Mouse (Mus musculus): Measurements from ENCODE around the gene Edf1. TPM values are rescaled to one million over a fixed set of nuclear protein-coding genes. Genes with fewer than 3 reads are reported as not detected.

Edf1 gene
- polyA plus RNA-seq, 1 experiment from 2014 or later, result 453 TPM

Other genes starting within 250 kb of the Edf1 start
- gene Grin1, start 238.7 kb upstream of the Edf1 start, polyA plus RNA-seq (2015; fragmentation: Nextera tagmentation; extraction: Ambion mirVana), result 27.1 and 30.2 TPM in 2 replicates
- gene Man1b1, start 225.5 kb upstream of the Edf1 start, polyA plus RNA-seq (2015; fragmentation: Nextera tagmentation; extraction: Ambion mirVana), result 55.4 and 73.6 TPM in 2 replicates
- gene Dpp7, start 201.5 kb upstream of the Edf1 start, polyA plus RNA-seq (2015; fragmentation: Nextera tagmentation; extraction: Ambion mirVana), result 26.4 and 27.5 TPM in 2 replicates
- 6.0 and 8.5 TPM in 2 replicates for gene Uap1l1, start 192.2 kb upstream of the Edf1 start, polyA plus RNA-seq (2015; fragmentation: Nextera tagmentation; extraction: Ambion mirVana)
- gene Sapcd2, start 185.5 kb upstream of the Edf1 start, polyA plus RNA-seq (2015; fragmentation: Nextera tagmentation; extraction: Ambion mirVana), result 9.9 and 11.3 TPM in 2 replicates
- 11.0 and 14.8 TPM in 2 replicates for gene Entpd2, start 162.0 kb upstream of the Edf1 start, polyA plus RNA-seq (2015; fragmentation: Nextera tagmentation; extraction: Ambion mirVana)
- gene Npdc1, start 158.5 kb upstream of the Edf1 start, polyA plus RNA-seq (2015; fragmentation: Nextera tagmentation; extraction: Ambion mirVana), result 359 and 403 TPM in 2 replicates
- 0.18 TPM in 1 of 2 replicates, not detected in the other for gene Fut7, start 134.6 kb upstream of the Edf1 start, polyA plus RNA-seq (2015; fragmentation: Nextera tagmentation; extraction: Ambion mirVana)
- gene Abca2, start 129.1 kb upstream of the Edf1 start, polyA plus RNA-seq (2015; fragmentation: Nextera tagmentation; extraction: Ambion mirVana), result 9.8 and 10.2 TPM in 2 replicates
- 2.8 and 3.2 TPM in 2 replicates for gene Clic3, start 101.0 kb upstream of the Edf1 start, polyA plus RNA-seq (2015; fragmentation: Nextera tagmentation; extraction: Ambion mirVana)
- 85.1 and 97.1 TPM in 2 replicates for gene Paxx, start 96.8 kb upstream of the Edf1 start, polyA plus RNA-seq (2015; fragmentation: Nextera tagmentation; extraction: Ambion mirVana)
- 19.7 and 19.9 TPM in 2 replicates for gene Ptgds, start 87.8 kb upstream of the Edf1 start, polyA plus RNA-seq (2015; fragmentation: Nextera tagmentation; extraction: Ambion mirVana)
- gene Lcn12, start 63.9 kb upstream of the Edf1 start, polyA plus RNA-seq (2015; fragmentation: Nextera tagmentation; extraction: Ambion mirVana), result not detected in 2 replicates
- 124 and 129 TPM in 2 replicates for gene Fbxw5, start 57.1 kb upstream of the Edf1 start, polyA plus RNA-seq (2015; fragmentation: Nextera tagmentation; extraction: Ambion mirVana)
- 5.7 and 8.0 TPM in 2 replicates for gene C8g, start 56.1 kb upstream of the Edf1 start, polyA plus RNA-seq (2015; fragmentation: Nextera tagmentation; extraction: Ambion mirVana)
- 19.2 and 20.8 TPM in 2 replicates for gene Traf2, start 10.9 kb upstream of the Edf1 start, polyA plus RNA-seq (2015; fragmentation: Nextera tagmentation; extraction: Ambion mirVana)
- 2.5 and 3.4 TPM in 2 replicates for gene Mamdc4, start 17.0 kb downstream of the Edf1 start, polyA plus RNA-seq (2015; fragmentation: Nextera tagmentation; extraction: Ambion mirVana)
- gene Phpt1, start 17.4 kb downstream of the Edf1 start, polyA plus RNA-seq (2015; fragmentation: Nextera tagmentation; extraction: Ambion mirVana), result 180 and 188 TPM in 2 replicates
- gene Ajm1, start 23.9 kb downstream of the Edf1 start, polyA plus RNA-seq (2015; fragmentation: Nextera tagmentation; extraction: Ambion mirVana), result 7.1 and 8.4 TPM in 2 replicates
- 65.7 and 74.3 TPM in 2 replicates for gene Rabl6, start 50.7 kb downstream of the Edf1 start, polyA plus RNA-seq (2015; fragmentation: Nextera tagmentation; extraction: Ambion mirVana)
- 0.12 and 0.17 TPM in 2 replicates for gene Ccdc183, start 59.8 kb downstream of the Edf1 start, polyA plus RNA-seq (2015; fragmentation: Nextera tagmentation; extraction: Ambion mirVana)
- gene Tmem141, start 64.2 kb downstream of the Edf1 start, polyA plus RNA-seq (2015; fragmentation: Nextera tagmentation; extraction: Ambion mirVana), result 37.7 and 41.2 TPM in 2 replicates
- gene Fcna, start 70.2 kb downstream of the Edf1 start, polyA plus RNA-seq (2015; fragmentation: Nextera tagmentation; extraction: Ambion mirVana), result 2.7 and 3.1 TPM in 2 replicates
- not detected in 2 replicates for gene Lcn8, start 95.3 kb downstream of the Edf1 start, polyA plus RNA-seq (2015; fragmentation: Nextera tagmentation; extraction: Ambion mirVana)
- not detected in 2 replicates for gene Lcn5, start 100.1 kb downstream of the Edf1 start, polyA plus RNA-seq (2015; fragmentation: Nextera tagmentation; extraction: Ambion mirVana)
- not detected in 2 replicates for gene Lcn6, start 118.9 kb downstream of the Edf1 start, polyA plus RNA-seq (2015; fragmentation: Nextera tagmentation; extraction: Ambion mirVana)
- not detected in 2 replicates for gene Lcn10, start 124.9 kb downstream of the Edf1 start, polyA plus RNA-seq (2015; fragmentation: Nextera tagmentation; extraction: Ambion mirVana)
- gene Obp2a, start 142.2 kb downstream of the Edf1 start, polyA plus RNA-seq (2015; fragmentation: Nextera tagmentation; extraction: Ambion mirVana), result not detected in 2 replicates
- gene Bmyc, start 148.9 kb downstream of the Edf1 start, polyA plus RNA-seq (2015; fragmentation: Nextera tagmentation; extraction: Ambion mirVana), result 113 and 121 TPM in 2 replicates
- not detected in 2 replicates for gene Obp2b, start 179.2 kb downstream of the Edf1 start, polyA plus RNA-seq (2015; fragmentation: Nextera tagmentation; extraction: Ambion mirVana)
- gene Lcn3, start 207.7 kb downstream of the Edf1 start, polyA plus RNA-seq (2015; fragmentation: Nextera tagmentation; extraction: Ambion mirVana), result not detected in 2 replicates
- not detected in 2 replicates for gene Lcn11, start 219.2 kb downstream of the Edf1 start, polyA plus RNA-seq (2015; fragmentation: Nextera tagmentation; extraction: Ambion mirVana)
- not detected in 2 replicates for gene Gm13539, start 224.4 kb downstream of the Edf1 start, polyA plus RNA-seq (2015; fragmentation: Nextera tagmentation; extraction: Ambion mirVana)

All from neural tube, embryonic 13.5 days (tissue).